Mouse (Mus musculus) MEL (cell line): ENCODE results near the gene Entr1. TPM values are rescaled to one million over a fixed set of nuclear protein-coding genes. Genes with fewer than 3 reads are reported as not detected.

ENCODE experiments used
- DNase-seq: peaks from one replicate; pipeline ENCODE4 v3.0.0; 2011; ENCODE audit warnings: low read depth, low spot score
- H3K27ac ChIP-seq: 2 replicates; pipeline ENCODE4 v1.5.1; 2012; ENCODE audit warnings: low read depth, mild to moderate bottlenecking, control low read depth, low read length, moderate library complexity; ENCODE audit not compliant: control insufficient read depth
- H3K27me3 ChIP-seq, 2 experiments: fragments of 150-350 bp in 1 of 2; sonication (generic) in 1 of 2; 2 replicates each; pipeline ENCODE4 v1.6.1; 2012; ENCODE audit warnings: low read length in 2 of 2, mild to moderate bottlenecking in 2 of 2, improper control_type of control experiment in 1 of 2, moderate library complexity in 1 of 2; ENCODE audit not compliant: insufficient read depth in 2 of 2, control insufficient read depth in 1 of 2
- H3K36me3 ChIP-seq, 2 experiments: 2 replicates each; pipeline ENCODE4 v1.6.1; 2012 to 2014; ENCODE audit warnings: low read length in 2 of 2, improper control_type of control experiment in 1 of 2, inconsistent platforms in 1 of 2, mild to moderate bottlenecking in 1 of 2; ENCODE audit not compliant: insufficient read depth in 2 of 2, control insufficient read depth in 1 of 2
- H3K4me1 ChIP-seq, 2 experiments: fragments of 150-350 bp in 1 of 2; sonication (generic) in 1 of 2; 2 replicates each; pipeline ENCODE4 v1.6.1; 2012; ENCODE audit warnings: low read length in 2 of 2, improper control_type of control experiment in 1 of 2, mild to moderate bottlenecking in 1 of 2; ENCODE audit not compliant: insufficient read depth in 2 of 2, control insufficient read depth in 1 of 2
- H3K4me3 ChIP-seq, 2 experiments: fragments of 150-350 bp in 1 of 2; sonication (generic) in 1 of 2; 2 replicates each; pipeline ENCODE4 v1.5.1; 2012; ENCODE audit warnings: low read depth in 2 of 2, low read length in 2 of 2, mild to moderate bottlenecking in 2 of 2, moderate library complexity in 2 of 2, control low read depth in 1 of 2, improper control_type of control experiment in 1 of 2; ENCODE audit not compliant: control insufficient read depth in 1 of 2, insufficient read depth in 1 of 2
- H3K79me2 ChIP-seq: 2 replicates; pipeline ENCODE4 v1.6.1; 2012; ENCODE audit warnings: mild to moderate bottlenecking, low read length, moderate library complexity; ENCODE audit not compliant: control insufficient read depth, poor library complexity, insufficient read depth
- H3K9ac ChIP-seq: 2 replicates; pipeline ENCODE4 v1.6.1; 2012; ENCODE audit warnings: low read depth, mild to moderate bottlenecking, control low read depth, low read length, moderate library complexity; ENCODE audit not compliant: control insufficient read depth, poor library complexity, severe bottlenecking
- H3K9me3 ChIP-seq: fragments of 150-350 bp; sonication (generic); replicated peaks from 2 replicates; pipeline ENCODE4 v1.6.1; 2012; ENCODE audit warnings: mild to moderate bottlenecking, low read length, improper control_type of control experiment, moderate library complexity; ENCODE audit not compliant: insufficient read depth
- ELF1 ChIP-seq: IDR thresholded peaks from 2 replicates; pipeline ENCODE4 v1.6.1; 2014; ENCODE audit warnings: low read depth, mild to moderate bottlenecking, inconsistent platforms, low read length, improper control_type of control experiment, moderate library complexity
- ETS1 ChIP-seq: IDR thresholded peaks from 2 replicates; pipeline ENCODE4 v1.6.1; 2012; ENCODE audit warnings: low read depth, mild to moderate bottlenecking, inconsistent platforms, low read length, improper control_type of control experiment, moderate library complexity
- GABPA ChIP-seq: IDR thresholded peaks from 2 replicates; pipeline ENCODE4 v1.6.1; 2012; ENCODE audit warnings: low read depth, mild to moderate bottlenecking, inconsistent platforms, low read length, improper control_type of control experiment, moderate library complexity
- HCFC1 ChIP-seq: IDR thresholded peaks from 2 replicates; pipeline ENCODE4 v1.6.1; 2012; ENCODE audit warnings: low read depth, mild to moderate bottlenecking, inconsistent platforms, low read length, improper control_type of control experiment, moderate library complexity
- MAX ChIP-seq: IDR thresholded peaks from 2 replicates; pipeline ENCODE4 v1.6.1; 2011; ENCODE audit warnings: low read length, improper control_type of control experiment
- MAZ ChIP-seq: IDR thresholded peaks from 2 replicates; pipeline ENCODE4 v1.6.1; 2012; ENCODE audit warnings: low read depth, mild to moderate bottlenecking, inconsistent platforms, low read length, improper control_type of control experiment
- MEF2A ChIP-seq: IDR thresholded peaks from 2 replicates; pipeline ENCODE4 v1.6.1; 2014; ENCODE audit warnings: low read depth, mild to moderate bottlenecking, inconsistent platforms, low read length, improper control_type of control experiment; ENCODE audit not compliant: poor library complexity, insufficient replicate concordance, severe bottlenecking; ENCODE audit errors: extremely low read depth
- MXI1 ChIP-seq: IDR thresholded peaks from 2 replicates; pipeline ENCODE4 v1.6.1; 2011; ENCODE audit warnings: mild to moderate bottlenecking, low read depth, low read length, improper control_type of control experiment
- MYC ChIP-seq: IDR thresholded peaks from 2 replicates; pipeline ENCODE4 v1.6.1; 2011; ENCODE audit warnings: low read depth, mild to moderate bottlenecking, low read length, improper control_type of control experiment, moderate library complexity
- NELFE ChIP-seq: IDR thresholded peaks from 2 replicates; pipeline ENCODE4 v1.6.1; 2011; ENCODE audit warnings: low read depth, low read length, improper control_type of control experiment
- NRF1 ChIP-seq: IDR thresholded peaks from 2 replicates; pipeline ENCODE4 v1.6.1; 2014; ENCODE audit warnings: low read depth, mild to moderate bottlenecking, inconsistent platforms, low read length, improper control_type of control experiment, moderate library complexity; ENCODE audit not compliant: poor library complexity, insufficient read depth, severe bottlenecking
- POLR2A ChIP-seq, 2 experiments: IDR thresholded peaks; 2 replicates each; pipeline ENCODE4 v1.6.1; 2011 to 2012; ENCODE audit warnings: low read length in 2 of 2, mild to moderate bottlenecking in 2 of 2, control low read depth in 1 of 2, improper control_type of control experiment in 1 of 2, low read depth in 1 of 2, moderate library complexity in 1 of 2; ENCODE audit not compliant: control insufficient read depth in 1 of 2, insufficient read depth in 1 of 2, poor library complexity in 1 of 2
- POLR2AphosphoS2 ChIP-seq: IDR thresholded peaks from 2 replicates; pipeline ENCODE4 v1.6.1; 2011; ENCODE audit warnings: low read length, improper control_type of control experiment
- POLR2AphosphoS5 ChIP-seq: IDR thresholded peaks from 2 replicates; pipeline ENCODE4 v1.6.1; 2012; ENCODE audit warnings: low read depth, borderline replicate concordance, mild to moderate bottlenecking, inconsistent platforms, low read length, moderate library complexity, mixed read lengths
- RCOR1 ChIP-seq: IDR thresholded peaks from 2 replicates; pipeline ENCODE4 v1.6.1; 2012; ENCODE audit warnings: low read depth, mild to moderate bottlenecking, inconsistent platforms, low read length, improper control_type of control experiment
- SIN3A ChIP-seq: IDR thresholded peaks from 2 replicates; pipeline ENCODE4 v1.6.1; 2012; ENCODE audit warnings: low read length, improper control_type of control experiment, inconsistent platforms
- TBP ChIP-seq: IDR thresholded peaks from 2 replicates; pipeline ENCODE4 v1.8.0; 2011; ENCODE audit warnings: low read depth, low read length, improper control_type of control experiment
- TCF12 ChIP-seq: IDR thresholded peaks from 2 replicates; pipeline ENCODE4 v1.6.1; 2014; ENCODE audit warnings: low read depth, mild to moderate bottlenecking, inconsistent platforms, low read length, improper control_type of control experiment, moderate library complexity
- UBTF ChIP-seq: IDR thresholded peaks from 2 replicates; pipeline ENCODE4 v1.6.1; 2012; ENCODE audit warnings: low read depth, mild to moderate bottlenecking, inconsistent platforms, low read length, improper control_type of control experiment, moderate library complexity, borderline replicate concordance; ENCODE audit not compliant: insufficient read depth
- USF2 ChIP-seq, 2 experiments: IDR thresholded peaks; 2 replicates each; pipeline ENCODE4 v1.6.1; 2011 to 2012; ENCODE audit warnings: improper control_type of control experiment in 2 of 2, low read length in 2 of 2, borderline replicate concordance in 1 of 2, inconsistent platforms in 1 of 2, low read depth in 1 of 2, mild to moderate bottlenecking in 1 of 2; ENCODE audit not compliant: insufficient read depth in 1 of 2
- ZC3H11A ChIP-seq: IDR thresholded peaks from 2 replicates; pipeline ENCODE4 v1.6.1; 2012; ENCODE audit warnings: low read depth, mild to moderate bottlenecking, inconsistent platforms, low read length, improper control_type of control experiment
- ZKSCAN1 ChIP-seq: IDR thresholded peaks from 2 replicates; pipeline ENCODE4 v1.6.1; 2012; ENCODE audit warnings: low read depth, mild to moderate bottlenecking, inconsistent platforms, low read length, improper control_type of control experiment, moderate library complexity
- ZMIZ1 ChIP-seq: IDR thresholded peaks from 2 replicates; pipeline ENCODE4 v1.6.1; 2012; ENCODE audit warnings: low read depth, mild to moderate bottlenecking, inconsistent platforms, low read length, improper control_type of control experiment, moderate library complexity
- polyA plus RNA-seq, 2 experiments: library from polyadenylated mRNA; stranded (reverse) in 1 of 2; unstranded in 1 of 2; fragments of >175 nt in 1 of 2; fragments of >200 nt in 1 of 2; gene quantifications; 2 replicates each; pipeline versions ENCODE4 v1.2.1 to v1.2.4; 2012; ENCODE audit warnings: low replicate concordance in 2 of 2, low read depth in 1 of 2; ENCODE audit not compliant: insufficient read length in 2 of 2, insufficient read depth in 1 of 2, missing spikeins in 1 of 2
- total RNA-seq: library from RNA; depleted of rRNA; stranded (reverse); fragments of 300-350 nt; gene quantifications from 2 replicates; pipeline ENCODE4 v1.2.3, GENCODE M21; 2012; rRNA removed

Gene Entr1
- total RNA-seq (51.7 and 63.6 TPM in 2 replicates), polyA plus RNA-seq (10 to 100 TPM in 1 of 2 experiments, not detected in 1; 71.1 TPM)

DNA sequence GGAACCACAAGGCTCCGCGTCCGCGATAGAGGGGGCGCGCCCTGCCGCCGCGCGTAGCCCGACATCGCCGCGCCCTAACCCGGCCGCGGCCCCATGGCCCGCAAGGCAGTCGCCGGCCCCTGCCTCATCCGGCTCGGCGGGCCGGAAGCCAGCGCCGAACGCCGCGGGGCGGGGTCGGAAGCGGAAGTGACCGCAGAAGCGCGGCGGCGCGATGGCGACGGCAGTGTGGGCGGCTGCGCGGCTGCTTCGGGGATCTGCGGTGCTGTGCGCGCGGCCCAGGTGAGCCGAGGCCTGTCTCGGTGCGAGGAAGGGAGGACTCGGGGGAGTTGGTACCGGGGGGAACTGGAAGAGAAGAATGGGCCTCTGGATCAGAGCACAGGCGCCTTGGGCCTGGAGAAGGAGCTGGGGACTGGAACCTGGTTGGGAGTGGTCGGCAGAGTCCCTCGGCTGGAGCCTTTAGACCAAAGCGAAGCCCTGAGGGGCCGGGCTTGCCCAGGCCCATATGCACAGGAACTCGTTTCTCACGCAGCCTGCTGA, at the start of gene Entr1, which contains the start of gene Pmpca:
TSS of gene Entr1 (minus strand) at position 163 of the 537 bp plus-strand sequence.
TSS of gene Pmpca (plus strand) at position 186 of the 537 bp plus-strand sequence.
- H3K4me3 ChIP-seq = peak within 1 kb of the TSS; percentile 75 to 93
- H3K9me3 ChIP-seq = no peaks in the 10 kb centered on the region
- TF ChIP-seq POLR2AphosphoS5 = no peak
- no peak for TF ChIP-seq ZC3H11A
- 0 out of 2 replicates have a peak, but pooled peaks have one; percentile 17 for TF ChIP-seq ETS1
- TF ChIP-seq MXI1 = peak; percentile 84
- TF ChIP-seq SIN3A = peak; percentile 82
- TF ChIP-seq ZMIZ1 = peak; percentile 57; the same call in 1 of the 2 replicates
- no peak for TF ChIP-seq RCOR1
- peak; percentile 96 for TF ChIP-seq NELFE
- peak; percentile 66 for TF ChIP-seq TCF12
- 0 out of 2 replicates have a peak, but pooled peaks have one; percentile 14 for TF ChIP-seq MYC
- peak; percentile 72 for TF ChIP-seq NRF1
- no peak for TF ChIP-seq GABPA
- peak; percentile 87 for TF ChIP-seq HCFC1
- 0 out of 2 replicates have a peak, but pooled peaks have one; percentile 13 for TF ChIP-seq TBP
- TF ChIP-seq POLR2A (IDR thresholded peaks at IDR 0.05; ENCODE audit: control insufficient read depth in 1 of 2, insufficient read depth in 1 of 2, low read depth in 1 of 2, low read length in 2 of 2, poor library complexity in 1 of 2) = peak; percentile 94 to 97
- peak; percentile 87 for TF ChIP-seq ELF1
- TF ChIP-seq MAZ = peak; percentile 59; the same call in 1 of the 2 replicates
- TF ChIP-seq MAX = no peak; the same call in 1 of the 2 replicates
- TF ChIP-seq POLR2AphosphoS2 = peak; percentile 90
- TF ChIP-seq MEF2A = 0 out of 2 replicates have a peak, but pooled peaks have one; percentile 17
- no peak for TF ChIP-seq UBTF
- no peak for TF ChIP-seq ZKSCAN1
- no peak for TF ChIP-seq USF2 (IDR thresholded peaks at IDR 0.05; ENCODE audit: borderline replicate concordance in 1 of 2, insufficient read depth in 1 of 2, low read depth in 1 of 2, low read length in 2 of 2)
- peak within 1 kb of the TSS; percentile 85 for H3K9ac ChIP-seq
- peak within 1 kb of the TSS; percentile 34; the same call in 1 of the 2 replicates for H3K27ac ChIP-seq
- H3K36me3 ChIP-seq = peaks cover 7 to 12% of the 10 kb centered on the region in 2 experiments
- H3K4me1 ChIP-seq = peaks cover 0 to 11% of the 10 kb centered on the region in 2 experiments; a peak in 3 of 4 replicates
- H3K27me3 ChIP-seq = no peaks in the 10 kb centered on the region
- peaks cover 31% of the 10 kb centered on the region for H3K79me2 ChIP-seq
- peak; percentile 87 for DNase-seq
